Mouse (Mus musculus) G1E-ER4 (cell line): ENCODE measurements around the gene Stat3. TPM values are rescaled to one million over a fixed set of nuclear protein-coding genes. Genes with fewer than 3 reads are reported as not detected.

Source experiments
- GATA1 ChIP-seq: IDR thresholded peaks from one replicate; pipeline ENCODE4 v1.8.0; 2012; ENCODE audit warnings: low read length, inconsistent platforms
- polyA plus RNA-seq: library from polyadenylated mRNA; stranded (reverse); fragments of >175 nt; gene quantifications from 2 replicates; pipeline ENCODE4 v1.2.3, GENCODE M21; 2012

Stat3 gene
- polyA plus RNA-seq, 1 experiment: 10.6 TPM

GRCm38 (mm10) chr11:100845793-100846192 is 93.5 kb downstream of the Stat3 start:
- TF ChIP-seq GATA1: no peak

GRCm38 (mm10) chr11:100844121-100844520 is 95.2 kb downstream of the Stat3 start:
- no peak for TF ChIP-seq GATA1

GRCm38 (mm10) chr11:100843070-100843669 is 96.2 kb downstream of the Stat3 start:
- TF ChIP-seq GATA1: no peak

- TF ChIP-seq GATA1: no peak
These were observed 97.3 kb downstream of the Stat3 start for GRCm38 (mm10) chr11:100842025-100842424.

GRCm38 (mm10) chr11:100840866-100841265 is 98.5 kb downstream of the Stat3 start:
- no peak for TF ChIP-seq GATA1

- TF ChIP-seq GATA1: no peak
These were observed 99.8 kb downstream of the Stat3 start for GRCm38 (mm10) chr11:100839523-100839922.

GRCm38 (mm10) chr11:100838894-100839293 is 100.4 kb downstream of the Stat3 start:
- TF ChIP-seq GATA1: no peak

GRCm38 (mm10) chr11:100836923-100837702 is 102.2 kb downstream of the Stat3 start:
- no peak for TF ChIP-seq GATA1

Other genes with a start within 250 kb of the Stat3 start
- gene Zfp385c, start 247.1 kb downstream of the Stat3 start, polyA plus RNA-seq: not detected in 2 replicates
- gene Dhx58, start 235.3 kb downstream of the Stat3 start, polyA plus RNA-seq: 1.2 and 2.4 TPM in 2 replicates
- gene Kat2a, start 227.1 kb downstream of the Stat3 start, polyA plus RNA-seq: 87.0 and 106 TPM in 2 replicates
- gene Hspb9, start 225.7 kb downstream of the Stat3 start, polyA plus RNA-seq: 0.26 and 0.37 TPM in 2 replicates
- 345 and 399 TPM in 2 replicates for gene Rab5c, start 201.3 kb downstream of the Stat3 start, polyA plus RNA-seq
- 0.02 TPM in 1 of 2 replicates, not detected in the other for gene Kcnh4, start 179.6 kb downstream of the Stat3 start, polyA plus RNA-seq
- not detected in 2 replicates for gene Hcrt, start 176.6 kb downstream of the Stat3 start, polyA plus RNA-seq
- gene Ghdc, start 168.6 kb downstream of the Stat3 start, polyA plus RNA-seq: 4.4 and 5.2 TPM in 2 replicates
- 31.6 and 31.7 TPM in 2 replicates for gene Stat5b, start 88.8 kb downstream of the Stat3 start, polyA plus RNA-seq
- 23.3 and 27.0 TPM in 2 replicates for gene Stat5a, start 80.2 kb downstream of the Stat3 start, polyA plus RNA-seq
- 0.93 and 1.4 TPM in 2 replicates for gene Cavin1, start 31.3 kb upstream of the Stat3 start, polyA plus RNA-seq
- 50.3 and 55.2 TPM in 2 replicates for gene Atp6v0a1, start 69.9 kb upstream of the Stat3 start, polyA plus RNA-seq
- gene Naglu, start 130.5 kb upstream of the Stat3 start, polyA plus RNA-seq: 3.7 and 8.6 TPM in 2 replicates
- gene Hsd17b1, start 138.9 kb upstream of the Stat3 start, polyA plus RNA-seq: 0.06 and 0.09 TPM in 2 replicates
- gene Coasy, start 143.0 kb upstream of the Stat3 start, polyA plus RNA-seq: 39.5 and 44.5 TPM in 2 replicates
- 16.7 and 22.4 TPM in 2 replicates for gene Mlx, start 147.7 kb upstream of the Stat3 start, polyA plus RNA-seq
- 27.1 and 30.8 TPM in 2 replicates for gene Psmc3ip, start 155.9 kb upstream of the Stat3 start, polyA plus RNA-seq
- 11.0 and 12.6 TPM in 2 replicates for gene Retreg3, start 180.4 kb upstream of the Stat3 start, polyA plus RNA-seq
- gene Tubg1, start 180.4 kb upstream of the Stat3 start, polyA plus RNA-seq: 107 and 114 TPM in 2 replicates
- gene Tubg2, start 216.4 kb upstream of the Stat3 start, polyA plus RNA-seq: not detected in 2 replicates
- 0.01 and 0.02 TPM in 2 replicates for gene Cntnap1, start 231.0 kb upstream of the Stat3 start, polyA plus RNA-seq
- 2.3 and 2.8 TPM in 2 replicates for gene Plekhh3, start 231.8 kb upstream of the Stat3 start, polyA plus RNA-seq
- not detected in 2 replicates for gene Ccr10, start 235.9 kb upstream of the Stat3 start, polyA plus RNA-seq